Mouse (Mus musculus) embryo, embryonic 11 days (tissue): ENCODE data around the gene C1qc.

Source experiments
- DNase-seq: peaks from one replicate; pipeline ENCODE4 v3.0.0-alpha.2; 2015

The C1qc gene

GRCm38 (mm10) chr4:136842802-136843201 is 50.1 kb downstream of the C1qc start:
- no peak for DNase-seq

DNA sequence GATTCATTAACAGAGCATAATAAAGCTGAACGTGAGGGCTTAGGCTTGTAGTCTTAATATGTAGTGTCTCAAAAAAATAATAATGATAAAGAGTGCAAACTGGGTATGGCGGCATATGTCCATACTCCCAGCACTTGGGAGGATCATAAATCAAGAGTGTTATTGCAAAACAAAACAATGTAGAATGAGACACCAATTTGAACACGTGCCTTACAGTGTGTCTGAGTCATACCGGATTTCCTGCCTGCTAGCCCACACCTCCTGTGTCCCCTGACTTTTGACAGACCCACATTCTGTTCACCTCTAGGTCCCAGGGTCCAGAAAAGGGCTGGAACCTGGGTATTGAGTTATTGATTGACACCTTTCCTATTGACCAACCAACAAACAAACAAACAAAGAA is 50.8 kb downstream of the C1qc start:
- no peak for DNase-seq

DNA sequence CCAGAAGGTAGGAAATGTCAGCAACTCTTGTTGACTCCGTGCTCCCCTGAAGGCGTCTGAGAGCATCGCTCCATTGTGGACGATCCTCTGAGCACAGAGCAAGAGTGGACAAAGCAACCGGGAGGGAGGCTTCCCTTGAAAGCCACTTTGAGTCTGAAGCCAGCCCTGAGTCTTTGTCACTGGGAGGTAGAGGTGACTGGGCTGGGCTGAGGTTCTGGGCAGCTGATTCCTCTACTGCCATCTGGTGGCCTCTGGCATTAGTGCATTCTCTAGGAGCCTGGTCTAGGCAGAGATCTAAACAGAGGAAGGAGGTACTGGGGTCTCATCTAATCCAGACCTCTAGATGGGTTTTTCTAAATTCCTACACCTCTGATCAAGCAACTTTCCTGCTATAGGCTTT is 51.8 kb downstream of the C1qc start:
- DNase-seq, result peak; percentile 85
